9 mouse cellular contexts compared by ENCODE assay signal in the genomic region with DNA sequence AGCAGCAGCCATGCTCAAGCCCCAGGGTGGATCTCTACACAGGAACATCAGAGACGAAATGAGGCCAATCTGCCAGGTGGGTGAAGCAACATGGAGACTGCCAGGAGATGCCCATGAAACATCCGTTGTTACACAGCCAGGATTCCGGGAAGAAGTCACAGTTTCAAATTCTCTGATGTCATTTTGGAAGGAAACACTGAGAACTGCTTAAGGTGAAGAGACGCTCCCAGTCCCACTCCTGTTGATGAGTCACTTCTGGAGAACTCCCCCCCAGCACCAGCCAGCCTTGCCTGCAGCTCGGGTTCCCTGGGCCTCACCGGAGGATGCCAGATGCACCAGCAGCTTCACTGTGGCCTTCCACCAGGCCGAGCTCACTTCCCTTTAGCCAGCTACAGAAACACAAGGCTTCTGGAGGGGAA.
DNase-seq lines count a peak whose midpoint lies in the region; ATAC-seq lines count a peak whose summit lies in the region.
"Had no signal": no experiment of that assay in that cellular context is flagged by ENCODE, and none has a peak within 500 bp of the region (broad histone marks: within the 10 kb centered on the region; RNA-seq: fewer than 3 reads in every experiment).

No protein-coding gene starts in this region.

- ATAC-seq in hindbrain, embryonic 11.5 days (ENCODE audit: low FRiP score): no peak
- ATAC-seq: activated CD4-positive, CD25-positive, alpha-beta regulatory T cell, adult 4 months had no signal

- no peaks in the 10 kb centered on the region for H3K36me3 ChIP-seq in macrophage (ENCODE audit: inconsistent target)
- H3K36me3 ChIP-seq in hindbrain, embryonic 11.5 days (ENCODE audit: control insufficient read depth, insufficient read depth, low read length): no peaks in the 10 kb centered on the region

- H3K4me3 ChIP-seq in macrophage (ENCODE audit: inconsistent target): no peak overlapping the region
- no peak overlapping the region for H3K4me3 ChIP-seq in hindbrain, embryonic 11.5 days (ENCODE audit: low read depth, low read length)

- H3K9ac ChIP-seq in hindbrain, embryonic 11.5 days (ENCODE audit: low read depth, low read length): no peak overlapping the region

- H3K79me2 ChIP-seq in macrophage (ENCODE audit: inconsistent target): no peaks in the 10 kb centered on the region

- peak; percentile 13 to 39 for DNase-seq in layer of hippocampus, adult 8-10 months (ENCODE audit: low spot score in 2 of 2)
- no peak for DNase-seq in layer of hippocampus, adult 18-20 months (ENCODE audit: low spot score in 2 of 2)
- DNase-seq in brain, adult 2 months (ENCODE audit: low read depth, low spot score): peak; percentile 93
- peak; percentile 49 to 62 for DNase-seq in cerebellum, postnatal 36 days
- no peak for DNase-seq in hindbrain, embryonic 11.5 days (ENCODE audit: low spot score)
- no peak for DNase-seq in spleen, adult 12 weeks (ENCODE audit: low spot score)
- DNase-seq: thymus, postnatal 36 days had no signal

- H3K4me2 ChIP-seq in hindbrain, embryonic 11.5 days (replicated peaks; ENCODE audit: low read depth, low read length): no peak overlapping the region

- H3K4me1 ChIP-seq in hindbrain, embryonic 11.5 days (replicated peaks; ENCODE audit: control insufficient read depth, insufficient read depth, low read length): no peaks in the 10 kb centered on the region

- H3K9me3 ChIP-seq in hindbrain, embryonic 11.5 days (ENCODE audit: control insufficient read depth, low read length): no peaks in the 10 kb centered on the region

- 35% methylated on average over 7 of the region's 7 CpGs for WGBS in macrophage (ENCODE audit: missing documents)
- 81% methylated on average over 7 of the region's 7 CpGs for WGBS in hindbrain, embryonic 11.5 days

- H3K27ac ChIP-seq in macrophage: peak overlapping the region; percentile 7; the same call in 1 of the 2 replicates
- H3K27ac ChIP-seq in hindbrain, embryonic 11.5 days (ENCODE audit: low read depth, low read length): no peak overlapping the region

- no peaks in the 10 kb centered on the region for H3K27me3 ChIP-seq in hindbrain, embryonic 11.5 days (ENCODE audit: control insufficient read depth, insufficient read depth, low read length)

Comparison
In these comparisons a context has a peak if more than half of its experiments do, and no peak if none do; other contexts are left out.
1. DNase-seq: peak in layer of hippocampus, adult 8-10 months (2 of 2), brain, adult 2 months (single experiment) and cerebellum, postnatal 36 days (2 of 2); none in layer of hippocampus, adult 18-20 months (0 of 2), hindbrain, embryonic 11.5 days (single experiment) and spleen, adult 12 weeks (single experiment).